Mouse (Mus musculus) megakaryocyte, embryonic 14.5 days (primary cell): ENCODE data around the gene Xpa.

Source experiments
- FLI1 ChIP-seq: IDR thresholded peaks from 2 replicates; pipeline ENCODE4 v1.6.1; 2012; ENCODE audit warnings: low read length, inconsistent platforms, mixed read lengths
- GATA1 ChIP-seq: IDR thresholded peaks from 3 replicates; pipeline ENCODE4 v1.6.1; 2012; ENCODE audit warnings: mixed read lengths, low read length, inconsistent platforms, borderline replicate concordance

GRCm38 (mm10) chr4:46110084-46110483 lies 86.0 kb downstream of the Xpa start:
- TF ChIP-seq FLI1 (no peak), GATA1 (no peak)
